Mouse (Mus musculus) ES-Bruce4 (cell line): ENCODE results near the gene Rbbp6. TPM values are rescaled to one million over a fixed set of nuclear protein-coding genes. Genes with fewer than 3 reads are reported as not detected.

Experiments
- H3K27ac ChIP-seq: 2 replicates; pipeline ENCODE4 v1.5.1; 2012; ENCODE audit warnings: low read length, inconsistent platforms; ENCODE audit not compliant: insufficient read depth
- H3K27me3 ChIP-seq: 2 replicates; pipeline ENCODE4 v1.6.1; 2012; ENCODE audit warnings: mild to moderate bottlenecking, low read length, inconsistent platforms; ENCODE audit not compliant: control insufficient read depth, poor library complexity, insufficient read depth, severe bottlenecking
- H3K36me3 ChIP-seq: 2 replicates; pipeline ENCODE4 v1.6.1; 2012; ENCODE audit warnings: inconsistent platforms, mild to moderate bottlenecking, low read length, moderate library complexity; ENCODE audit not compliant: control insufficient read depth, poor library complexity, insufficient read depth, severe bottlenecking
- H3K4me1 ChIP-seq: one replicate; pipeline ENCODE4 v1.8.1; 2011; ENCODE audit warnings: low read length; ENCODE audit not compliant: control insufficient read depth, insufficient read depth
- H3K4me3 ChIP-seq: 2 replicates; pipeline ENCODE4 v1.5.1; 2011; ENCODE audit warnings: low read depth, mild to moderate bottlenecking, low read length
- H3K9ac ChIP-seq: 2 replicates; pipeline ENCODE4 v1.6.1; 2012; ENCODE audit warnings: low read depth, mild to moderate bottlenecking, inconsistent platforms; ENCODE audit not compliant: poor library complexity, severe bottlenecking
- H3K9me3 ChIP-seq: replicated peaks from 2 replicates; pipeline ENCODE4 v1.6.1; 2012; ENCODE audit warnings: mild to moderate bottlenecking, low read length, inconsistent platforms; ENCODE audit not compliant: control insufficient read depth, poor library complexity, insufficient read depth, severe bottlenecking
- CTCF ChIP-seq: IDR thresholded peaks from one replicate; pipeline ENCODE4 v1.8.1; 2011; ENCODE audit warnings: low read depth, low read length
- EP300 ChIP-seq: IDR thresholded peaks from 2 replicates; pipeline ENCODE4 v1.6.1; 2011; ENCODE audit warnings: low read depth, low read length; ENCODE audit not compliant: insufficient read depth
- POLR2A ChIP-seq: IDR thresholded peaks from one replicate; pipeline ENCODE4 v1.8.1; 2011; ENCODE audit warnings: low read length; ENCODE audit not compliant: insufficient read depth
- polyA plus RNA-seq: library from polyadenylated mRNA; stranded (reverse); fragments of >200 nt; gene quantifications from 2 replicates; pipeline ENCODE4 v1.2.4, GENCODE M21; 2011; ENCODE audit warnings: low read depth; ENCODE audit not compliant: missing spikeins, insufficient read depth, insufficient read length

Rbbp6 gene
- polyA plus RNA-seq, 1 experiment, result 101 TPM

- TF ChIP-seq CTCF (no peak), POLR2A (no peak), EP300 (no peak)
- Histone ChIP-seq H3K27me3 (no peaks in the 10 kb centered on the region), H3K9me3 (no peaks in the 10 kb centered on the region), H3K4me1 (no peaks in the 10 kb centered on the region), H3K9ac (no peak overlapping the region), H3K36me3 (no peaks in the 10 kb centered on the region), H3K27ac (no peak overlapping the region), H3K4me3 (no peak overlapping the region)
Measured at GRCm38 (mm10) chr7:122949268-122949667, 16.2 kb upstream of the Rbbp6 start.

- no peaks in the 10 kb centered on the region for H3K4me1 ChIP-seq
- H3K27me3 ChIP-seq, result no peaks in the 10 kb centered on the region
- no peak overlapping the region for H3K9ac ChIP-seq
- TF ChIP-seq CTCF (no peak), EP300 (no peak), POLR2A (no peak)
- H3K9me3 ChIP-seq, result no peaks in the 10 kb centered on the region
- no peak overlapping the region for H3K27ac ChIP-seq
- no peak overlapping the region for H3K4me3 ChIP-seq
- no peaks in the 10 kb centered on the region for H3K36me3 ChIP-seq
Measured at GRCm38 (mm10) chr7:122951464-122951863, 14.0 kb upstream of the Rbbp6 start.

GRCm38 (mm10) chr7:122952066-122952465 lies 13.4 kb upstream of the Rbbp6 start:
- Histone ChIP-seq H3K4me3 (no peak overlapping the region), H3K4me1 (no peaks in the 10 kb centered on the region), H3K27ac (no peak overlapping the region), H3K27me3 (no peaks in the 10 kb centered on the region), H3K9ac (no peak overlapping the region), H3K36me3 (no peaks in the 10 kb centered on the region), H3K9me3 (no peaks in the 10 kb centered on the region)
- TF ChIP-seq EP300, result no peak

- Histone ChIP-seq H3K9me3 (no peaks in the 10 kb centered on the region), H3K27ac (no peak overlapping the region), H3K36me3 (no peaks in the 10 kb centered on the region), H3K9ac (no peak overlapping the region), H3K4me1 (no peaks in the 10 kb centered on the region), H3K27me3 (no peaks in the 10 kb centered on the region), H3K4me3 (no peak overlapping the region)
- TF ChIP-seq POLR2A, result no peak
Measured at GRCm38 (mm10) chr7:122954451-122955225, 10.8 kb upstream of the Rbbp6 start.

GRCm38 (mm10) chr7:122955226-122955955 lies 10.1 kb upstream of the Rbbp6 start:
- H3K4me3 ChIP-seq, result no peak overlapping the region
- no peak overlapping the region for H3K9ac ChIP-seq

GRCm38 (mm10) chr7:122968751-122969150 lies 3.3 kb downstream of the Rbbp6 start:
- peaks cover 3% of the 10 kb centered on the region for H3K4me1 ChIP-seq
- TF ChIP-seq EP300 (no peak), CTCF (no peak), POLR2A (no peak)
- H3K27ac ChIP-seq, result no peak overlapping the region
- no peaks in the 10 kb centered on the region for H3K27me3 ChIP-seq
- peak overlapping the region; percentile 98; the same call in 1 of the 2 replicates for H3K9ac ChIP-seq
- no peak overlapping the region for H3K4me3 ChIP-seq
- no peaks in the 10 kb centered on the region for H3K9me3 ChIP-seq
- H3K36me3 ChIP-seq, result peaks cover 5% of the 10 kb centered on the region

More at GRCm38 (mm10) chr7:122955226-122955955, 10.1 kb upstream of the Rbbp6 start:
- H3K27ac ChIP-seq, result no peak overlapping the region
- H3K9me3 ChIP-seq, result no peaks in the 10 kb centered on the region
- H3K27me3 ChIP-seq, result no peaks in the 10 kb centered on the region
- H3K4me1 ChIP-seq, result no peaks in the 10 kb centered on the region
- TF ChIP-seq EP300, result no peak
- no peak for TF ChIP-seq CTCF
- TF ChIP-seq POLR2A, result no peak
- H3K36me3 ChIP-seq, result no peaks in the 10 kb centered on the region
